Comparison of ENCODE assay signal across 8 mouse cellular contexts in genomic region chr11:98796515-98797216, GRCm38 (mm10). TPM values are rescaled to one million over a fixed set of nuclear protein-coding genes. Genes with fewer than 3 reads are reported as not detected.
DNase-seq lines count a peak whose midpoint lies in the region; ATAC-seq and TF ChIP-seq lines count a peak whose summit lies in the region.

No protein-coding gene starts in this region.

- DNase-seq in 3134 (ENCODE audit: extremely low read depth, insufficient read length, low spot score) (peak; percentile 65), R1 (ENCODE audit: low read depth, low spot score) (peak; percentile 80)
- peak; percentile 89 for DNase-seq in embryo, embryonic 11 days
- peak; percentile 68 for DNase-seq in stomach, postnatal 0 days (ENCODE audit: low spot score)

- peaks cover 24% of the 10 kb centered on the region for H3K36me3 ChIP-seq in intestine, postnatal 0 days (ENCODE audit: control insufficient read depth, insufficient read depth)
- peaks cover 33% of the 10 kb centered on the region for H3K36me3 ChIP-seq in limb, embryonic 13.5 days
- H3K36me3 ChIP-seq in midbrain, embryonic 16.5 days (ENCODE audit: control insufficient read depth, insufficient read depth, low read length) = peaks cover 6% of the 10 kb centered on the region
- H3K36me3 ChIP-seq in stomach, postnatal 0 days (ENCODE audit: control insufficient read depth, insufficient read depth, low read length) = peaks cover 9% of the 10 kb centered on the region; the same call in 1 of the 2 replicates

- whole genome bisulfite sequencing in intestine, postnatal 0 days = under 1% methylated on average over 23 of the region's 23 CpGs
- WGBS in limb, embryonic 13.5 days = 2% methylated on average over 23 of the region's 23 CpGs
- 2% methylated on average over 23 of the region's 23 CpGs for WGBS in midbrain, embryonic 16.5 days
- 2% methylated on average over 23 of the region's 23 CpGs for WGBS in stomach, postnatal 0 days

- no peaks in the 10 kb centered on the region for H3K9me3 ChIP-seq in intestine, postnatal 0 days (ENCODE audit: control insufficient read depth)
- no peaks in the 10 kb centered on the region for H3K9me3 ChIP-seq in limb, embryonic 13.5 days
- H3K9me3 ChIP-seq in midbrain, embryonic 16.5 days (replicated peaks; ENCODE audit: control insufficient read depth, low read length, poor library complexity, severe bottlenecking) = no peaks in the 10 kb centered on the region
- H3K9me3 ChIP-seq in stomach, postnatal 0 days (ENCODE audit: control insufficient read depth, low read length) = no peaks in the 10 kb centered on the region

- no peak for TF ChIP-seq EP300 in stomach, postnatal 0 days (optimal IDR thresholded peaks at IDR 0.05)

- H3K4me3 ChIP-seq in intestine, postnatal 0 days (ENCODE audit: low read depth, low read length) = peak overlapping the region; percentile 85
- peak overlapping the region; percentile 100 for H3K4me3 ChIP-seq in limb, embryonic 13.5 days
- peak overlapping the region; percentile 98 for H3K4me3 ChIP-seq in midbrain, embryonic 16.5 days (ENCODE audit: low read depth, low read length)
- H3K4me3 ChIP-seq in stomach, postnatal 0 days (ENCODE audit: low read depth, low read length) = peak overlapping the region; percentile 100

- H3K9ac ChIP-seq in intestine, postnatal 0 days (ENCODE audit: low read depth, low read length) = peak overlapping the region; percentile 94
- peak overlapping the region; percentile 100 for H3K9ac ChIP-seq in limb, embryonic 13.5 days
- H3K9ac ChIP-seq in midbrain, embryonic 16.5 days (ENCODE audit: low read depth, low read length) = peak overlapping the region; percentile 100
- peak overlapping the region; percentile 98 for H3K9ac ChIP-seq in stomach, postnatal 0 days (ENCODE audit: low read length)

- no peak for TF ChIP-seq CTCF in intestine, postnatal 0 days (IDR thresholded peaks at IDR 0.05; ENCODE audit: low read depth)
- TF ChIP-seq CTCF in stomach, postnatal 0 days (IDR thresholded peaks at IDR 0.05; ENCODE audit: low read depth) = no peak

- peak overlapping the region; percentile 93 for H3K4me2 ChIP-seq in intestine, postnatal 0 days (replicated peaks; ENCODE audit: low read depth)
- peak overlapping the region; percentile 99 for H3K4me2 ChIP-seq in limb, embryonic 13.5 days (replicated peaks)
- peak overlapping the region; percentile 94 for H3K4me2 ChIP-seq in midbrain, embryonic 16.5 days (ENCODE audit: low read length)
- peak overlapping the region; percentile 82 for H3K4me2 ChIP-seq in stomach, postnatal 0 days (replicated peaks; ENCODE audit: low read depth)

- H3K27me3 ChIP-seq in intestine, postnatal 0 days (replicated peaks; ENCODE audit: control insufficient read depth, insufficient read depth, low read length) = no peaks in the 10 kb centered on the region
- no peaks in the 10 kb centered on the region for H3K27me3 ChIP-seq in limb, embryonic 13.5 days
- H3K27me3 ChIP-seq in midbrain, embryonic 16.5 days (ENCODE audit: control insufficient read depth, insufficient read depth, low read depth, low read length) = no peaks in the 10 kb centered on the region
- no peaks in the 10 kb centered on the region for H3K27me3 ChIP-seq in stomach, postnatal 0 days (ENCODE audit: control insufficient read depth, insufficient read depth, low read length)

- H3K27ac ChIP-seq in intestine, postnatal 0 days (ENCODE audit: low read depth, low read length) = peak overlapping the region; percentile 99
- H3K27ac ChIP-seq in limb, embryonic 13.5 days = peak overlapping the region; percentile 100
- H3K27ac ChIP-seq in midbrain, embryonic 16.5 days (ENCODE audit: low read length) = peak overlapping the region; percentile 96
- peak overlapping the region; percentile 100 for H3K27ac ChIP-seq in stomach, postnatal 0 days (replicated peaks)

- peak; percentile 47 for ATAC-seq in granulocyte monocyte progenitor cell, adult 5-6 weeks (replicated peaks; ENCODE audit: poor library complexity, severe bottlenecking)
- 0 out of 2 replicates have a peak, but pooled peaks have one; percentile 5 for ATAC-seq in intestine, postnatal 0 days
- ATAC-seq in limb, embryonic 13.5 days (ENCODE audit: low FRiP score, low read depth) = peak; percentile 41
- peak; percentile 66 for ATAC-seq in midbrain, embryonic 16.5 days
- ATAC-seq in stomach, postnatal 0 days (ENCODE audit: low FRiP score, low TSS enrichment) = peak; percentile 21; the same call in 1 of the 2 replicates

- no peaks in the 10 kb centered on the region for H3K4me1 ChIP-seq in intestine, postnatal 0 days (replicated peaks; ENCODE audit: control insufficient read depth, insufficient read depth, low read length)
- peaks cover 31% of the 10 kb centered on the region for H3K4me1 ChIP-seq in limb, embryonic 13.5 days
- peaks cover 32% of the 10 kb centered on the region for H3K4me1 ChIP-seq in midbrain, embryonic 16.5 days (ENCODE audit: control insufficient read depth, insufficient read depth, low read length)
- H3K4me1 ChIP-seq in stomach, postnatal 0 days (replicated peaks; ENCODE audit: control insufficient read depth, insufficient read depth) = 0 out of 2 replicates have a peak, but pooled peaks cover 3% of the 10 kb centered on the region

RNA-seq across cellular contexts. Expression of gene Msl1, which starts 1.4 kb away (rescaled TPM):
- total RNA-seq in granulocyte monocyte progenitor cell, adult 5-6 weeks (2014; fragmentation: Nextera tagmentation) = 72.7 and 75.0 TPM in 2 replicates
- 59.8 and 70.1 TPM in 2 replicates for total RNA-seq in granulocyte monocyte progenitor cell, adult 5-6 weeks (2017)
- 12.6 and 15.1 TPM in 2 replicates for polyA plus RNA-seq in intestine, postnatal 0 days (2015; fragmentation: Nextera tagmentation; extraction: Ambion mirVana)
- polyA plus RNA-seq in limb, embryonic 13.5 days (2015; fragmentation: Nextera tagmentation; extraction: Ambion mirVana) = 28.9 and 29.2 TPM in 2 replicates
- polyA plus RNA-seq in midbrain, embryonic 16.5 days (2015; fragmentation: Nextera tagmentation; extraction: Ambion mirVana) = 29.2 and 33.2 TPM in 2 replicates
- 11.3 and 13.8 TPM in 2 replicates for polyA plus RNA-seq in stomach, postnatal 0 days (2015; fragmentation: Nextera tagmentation; extraction: Ambion mirVana)

RNA-seq across cellular contexts. Expression of gene Casc3, which starts 8.0 kb away (rescaled TPM):
- total RNA-seq in granulocyte monocyte progenitor cell, adult 5-6 weeks (2014; fragmentation: Nextera tagmentation) = 46.1 and 46.7 TPM in 2 replicates
- 13.6 and 31.8 TPM in 2 replicates for total RNA-seq in granulocyte monocyte progenitor cell, adult 5-6 weeks (2017)
- 10.8 and 12.4 TPM in 2 replicates for polyA plus RNA-seq in intestine, postnatal 0 days (2015; fragmentation: Nextera tagmentation; extraction: Ambion mirVana)
- polyA plus RNA-seq in limb, embryonic 13.5 days (2015; fragmentation: Nextera tagmentation; extraction: Ambion mirVana) = 39.5 and 40.0 TPM in 2 replicates
- polyA plus RNA-seq in midbrain, embryonic 16.5 days (2015; fragmentation: Nextera tagmentation; extraction: Ambion mirVana) = 47.0 and 51.7 TPM in 2 replicates
- polyA plus RNA-seq in stomach, postnatal 0 days (2015; fragmentation: Nextera tagmentation; extraction: Ambion mirVana) = 12.4 and 14.8 TPM in 2 replicates

RNA-seq across cellular contexts. Expression of gene Nr1d1, which starts 21.5 kb away (rescaled TPM):
- total RNA-seq in granulocyte monocyte progenitor cell, adult 5-6 weeks (2014; fragmentation: Nextera tagmentation) = 2.3 and 2.8 TPM in 2 replicates
- total RNA-seq in granulocyte monocyte progenitor cell, adult 5-6 weeks (2017) = 1.2 TPM in 1 of 2 replicates, not detected in the other
- 4.1 and 5.1 TPM in 2 replicates for polyA plus RNA-seq in intestine, postnatal 0 days (2015; fragmentation: Nextera tagmentation; extraction: Ambion mirVana)
- polyA plus RNA-seq in limb, embryonic 13.5 days (2015; fragmentation: Nextera tagmentation; extraction: Ambion mirVana) = 0.93 and 1.1 TPM in 2 replicates
- polyA plus RNA-seq in midbrain, embryonic 16.5 days (2015; fragmentation: Nextera tagmentation; extraction: Ambion mirVana) = 3.5 and 5.2 TPM in 2 replicates
- polyA plus RNA-seq in stomach, postnatal 0 days (2015; fragmentation: Nextera tagmentation; extraction: Ambion mirVana) = 7.5 and 7.9 TPM in 2 replicates

RNA-seq across cellular contexts. Expression of gene Rapgefl1, which starts 39.9 kb away (rescaled TPM):
- 2.0 TPM in 1 of 2 replicates, not detected in the other for total RNA-seq in granulocyte monocyte progenitor cell, adult 5-6 weeks (2014; fragmentation: Nextera tagmentation)
- total RNA-seq in granulocyte monocyte progenitor cell, adult 5-6 weeks (2017) = 0.30 TPM in 1 of 2 replicates, not detected in the other
- 0.69 and 0.80 TPM in 2 replicates for polyA plus RNA-seq in intestine, postnatal 0 days (2015; fragmentation: Nextera tagmentation; extraction: Ambion mirVana)
- 4.2 and 4.4 TPM in 2 replicates for polyA plus RNA-seq in limb, embryonic 13.5 days (2015; fragmentation: Nextera tagmentation; extraction: Ambion mirVana)
- 9.6 and 10.6 TPM in 2 replicates for polyA plus RNA-seq in midbrain, embryonic 16.5 days (2015; fragmentation: Nextera tagmentation; extraction: Ambion mirVana)
- polyA plus RNA-seq in stomach, postnatal 0 days (2015; fragmentation: Nextera tagmentation; extraction: Ambion mirVana) = 6.9 and 7.7 TPM in 2 replicates

RNA-seq across cellular contexts. Expression of gene Thra, which starts 56.2 kb away (rescaled TPM):
- total RNA-seq in granulocyte monocyte progenitor cell, adult 5-6 weeks (2014; fragmentation: Nextera tagmentation) = 39.3 and 39.5 TPM in 2 replicates
- 23.0 and 24.2 TPM in 2 replicates for total RNA-seq in granulocyte monocyte progenitor cell, adult 5-6 weeks (2017)
- polyA plus RNA-seq in intestine, postnatal 0 days (2015; fragmentation: Nextera tagmentation; extraction: Ambion mirVana) = 32.4 and 39.1 TPM in 2 replicates
- polyA plus RNA-seq in limb, embryonic 13.5 days (2015; fragmentation: Nextera tagmentation; extraction: Ambion mirVana) = 34.1 and 34.3 TPM in 2 replicates
- 139 and 149 TPM in 2 replicates for polyA plus RNA-seq in midbrain, embryonic 16.5 days (2015; fragmentation: Nextera tagmentation; extraction: Ambion mirVana)
- polyA plus RNA-seq in stomach, postnatal 0 days (2015; fragmentation: Nextera tagmentation; extraction: Ambion mirVana) = 24.0 and 24.5 TPM in 2 replicates

Comparison
In these comparisons a context has a peak if more than half of its experiments do, and no peak if none do; other contexts are left out.
1. Peak in every context shown above with its lines: DNase-seq, ATAC-seq, H3K4me3 ChIP-seq and H3K27ac ChIP-seq.
2. ATAC-seq: peak in every context shown above with its lines; median percentile 66 in midbrain, embryonic 16.5 days; 47 in granulocyte monocyte progenitor cell, adult 5-6 weeks; 41 in limb, embryonic 13.5 days; 21 in stomach, postnatal 0 days; 5 in intestine, postnatal 0 days.